Mouse (Mus musculus) heart, adult 2 months (tissue): ENCODE measurements around the gene Nenf. TPM values are rescaled to one million over a fixed set of nuclear protein-coding genes. Genes with fewer than 3 reads are reported as not detected.

Experiments used
- DNase-seq, 2 experiments: peaks; one replicate each; pipeline ENCODE4 v3.0.0; 2021
- H3K27ac ChIP-seq: fragments of 200-600 bp; 2 replicates; pipeline ENCODE4 v1.8.1; 2022
- H3K27me3 ChIP-seq: fragments of 200-500 bp; 2 replicates; pipeline ENCODE4 v1.6.1; 2012; ENCODE audit warnings: mild to moderate bottlenecking, low read length, inconsistent platforms, mixed read lengths; ENCODE audit not compliant: control insufficient read depth, insufficient read depth
- H3K36me3 ChIP-seq: fragments of 200-500 bp; 2 replicates; pipeline ENCODE4 v1.6.1; 2012; ENCODE audit warnings: low read length, inconsistent platforms; ENCODE audit not compliant: control insufficient read depth, insufficient read depth
- H3K4me1 ChIP-seq: fragments of 200-500 bp; 2 replicates; pipeline ENCODE4 v1.6.1; 2011; ENCODE audit warnings: low read length; ENCODE audit not compliant: control insufficient read depth, insufficient read depth
- H3K4me3 ChIP-seq: fragments of 200-600 bp; 2 replicates; pipeline ENCODE4 v1.8.1; 2022
- H3K79me2 ChIP-seq: fragments of 200-500 bp; replicated peaks from 2 replicates; pipeline ENCODE4 v1.6.1; 2012; ENCODE audit warnings: mild to moderate bottlenecking, inconsistent platforms, low read length, moderate library complexity, mixed read lengths; ENCODE audit not compliant: control insufficient read depth, insufficient read depth
- H3K9ac ChIP-seq: fragments of 200-500 bp; 2 replicates; pipeline ENCODE4 v1.6.1; 2012; ENCODE audit warnings: low read depth, mild to moderate bottlenecking, control low read depth, inconsistent platforms, low read length, mixed read lengths
- CTCF ChIP-seq: fragments of 200-600 bp; IDR thresholded peaks from 2 replicates; pipeline ENCODE4 v1.8.1; 2022; ENCODE audit warnings: antibody characterized with exemption, mild to moderate bottlenecking, moderate library complexity
- EP300 ChIP-seq: fragments of 200-500 bp; IDR thresholded peaks from 2 replicates; pipeline ENCODE4 v1.6.1; 2011; ENCODE audit warnings: low read depth, low read length, control low read depth; ENCODE audit not compliant: insufficient read depth
- POLR2A ChIP-seq: fragments of 200-500 bp; IDR thresholded peaks from 2 replicates; pipeline ENCODE4 v1.6.1; 2011; ENCODE audit warnings: mild to moderate bottlenecking, low read depth, low read length, control low read depth; ENCODE audit not compliant: insufficient read depth
- WGBS: fragments of 180-500 bp; shearing (Covaris S2); methylation state at CpG from one replicate; pipeline ENCODE4 v1.1.7; 2018; 5-methylcytosine and 5-hydroxymethylcytosine counted together
- intact Hi-C: fragments of 180-260 bp; cut with DNase I; formaldehyde crosslinking; loops from one replicate; pipeline ENCODE4 v1.15.1; 2025
- polyA plus RNA-seq: library from polyadenylated mRNA; depleted of rRNA; stranded (reverse); fragments of >200 nt; gene quantifications from 2 replicates; pipeline ENCODE4 v1.2.3, GENCODE M21; 2012
- total RNA-seq, 2 experiments: library from RNA; stranded (reverse); gene quantifications; 2 replicates each; pipeline ENCODE4 v1.2.3; 2021

Gene Nenf
- total and polyA plus RNA-seq, 3 experiments = 95.9 to 182 (median 107) TPM

DNA sequence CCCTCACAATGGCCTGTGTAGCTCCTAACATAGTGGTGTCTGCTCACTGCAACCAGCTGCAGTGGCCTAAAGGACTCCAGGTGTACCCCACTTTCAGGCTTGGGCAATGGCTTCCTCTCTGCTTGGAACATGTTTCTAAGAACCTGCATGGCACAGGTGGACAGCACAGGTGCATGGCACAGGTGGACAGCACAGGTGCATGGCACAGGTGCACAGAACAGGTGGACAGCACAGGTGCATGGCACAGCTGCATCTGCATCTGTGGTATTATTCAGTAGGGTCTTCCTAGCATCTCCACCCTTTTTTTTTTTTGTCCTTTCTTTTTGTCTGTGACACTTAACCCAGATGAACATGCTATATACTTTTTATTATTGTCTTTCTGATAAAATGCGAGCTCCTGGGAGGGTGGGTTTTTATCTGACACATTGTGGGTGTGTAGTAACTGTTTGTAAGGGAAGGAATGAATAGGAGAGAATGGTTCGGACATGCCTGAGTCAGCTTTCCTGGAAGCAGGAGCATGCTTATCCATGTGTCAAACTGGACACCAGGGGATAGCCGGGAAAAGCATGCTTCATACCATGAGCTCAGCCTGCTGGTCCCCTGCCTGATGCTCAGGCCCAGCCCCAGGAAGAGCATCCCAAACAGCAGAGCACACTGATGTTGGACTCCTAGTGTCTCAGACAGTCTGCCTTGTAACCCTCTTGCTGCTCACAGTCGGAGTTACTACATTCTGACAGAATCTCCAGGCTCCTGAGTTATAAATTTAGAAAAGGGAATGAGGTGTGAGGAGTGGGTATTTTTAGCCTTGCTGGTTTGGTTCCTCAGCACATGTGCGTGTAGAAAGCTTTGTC, 49.0 kb downstream of the Nenf start:
- intact Hi-C loops = no loop called here
- peaks cover 4% of the 10 kb centered on the region; the same call in 1 of the 2 replicates for H3K4me1 ChIP-seq
- no peaks in the 10 kb centered on the region for H3K36me3 ChIP-seq
- no peaks in the 10 kb centered on the region for H3K27me3 ChIP-seq
- H3K9ac ChIP-seq = peak overlapping the region; percentile 19; the same call in 1 of the 2 replicates
- H3K4me3 ChIP-seq = no peak overlapping the region
- H3K79me2 ChIP-seq = no peaks in the 10 kb centered on the region
- TF ChIP-seq CTCF (no peak), POLR2A (no peak)
- H3K27ac ChIP-seq = no peak overlapping the region
- WGBS = 36% methylated on average over 5 of the region's 5 CpGs
- no peak for DNase-seq

- TF ChIP-seq CTCF = no peak
- no peak for TF ChIP-seq EP300
- H3K4me1 ChIP-seq = peaks cover 4% of the 10 kb centered on the region; the same call in 1 of the 2 replicates
- intact Hi-C loops = no loop called here
- H3K9ac ChIP-seq = no peak overlapping the region
- H3K79me2 ChIP-seq = no peaks in the 10 kb centered on the region
- no peaks in the 10 kb centered on the region for H3K36me3 ChIP-seq
- H3K27ac ChIP-seq = no peak overlapping the region
- H3K4me3 ChIP-seq = no peak overlapping the region
- no peak for DNase-seq
- WGBS = 62% methylated on average over 5 of the region's 5 CpGs
- H3K27me3 ChIP-seq = no peaks in the 10 kb centered on the region
Measured at GRCm38 (mm10) chr1:191267856-191268255, 50.1 kb downstream of the Nenf start.

- peaks cover 4% of the 10 kb centered on the region; the same call in 1 of the 2 replicates for H3K4me1 ChIP-seq
- H3K36me3 ChIP-seq = no peaks in the 10 kb centered on the region
- no peak overlapping the region for H3K4me3 ChIP-seq
- H3K27ac ChIP-seq = no peak overlapping the region
- no peak overlapping the region for H3K9ac ChIP-seq
- TF ChIP-seq CTCF (no peak), POLR2A (no peak), EP300 (no peak)
- WGBS = 96% methylated on average over 5 of the region's 5 CpGs
- no peaks in the 10 kb centered on the region for H3K79me2 ChIP-seq
- H3K27me3 ChIP-seq = no peaks in the 10 kb centered on the region
- DNase-seq = no peak
- intact Hi-C loops = no loop called here
Measured at GRCm38 (mm10) chr1:191267162-191267561, 50.8 kb downstream of the Nenf start.

DNA sequence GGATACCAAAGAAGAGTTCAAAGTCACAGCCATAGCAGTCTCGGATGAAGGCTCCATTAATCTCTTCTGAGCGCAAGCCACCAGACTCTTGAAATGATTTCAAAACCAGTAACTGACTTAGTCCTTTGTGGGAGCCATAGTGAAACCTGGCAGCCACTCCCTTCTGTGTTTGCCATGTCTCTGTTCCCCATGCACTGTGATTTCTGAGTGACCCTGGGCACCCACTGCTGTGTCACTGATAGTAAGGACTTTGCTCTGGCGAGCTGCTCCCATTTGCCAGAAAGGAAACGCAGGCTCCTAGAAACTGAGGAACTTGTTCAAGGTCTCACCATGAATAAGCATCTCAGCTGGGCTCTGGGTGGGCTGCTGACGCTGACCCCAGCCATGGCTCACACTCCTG, 54.5 kb downstream of the Nenf start:
- no peak overlapping the region for H3K9ac ChIP-seq

GRCm38 (mm10) chr1:191261861-191262260, 56.1 kb downstream of the Nenf start:
- no peak overlapping the region for H3K27ac ChIP-seq
- WGBS = 76% methylated on average over 6 of the region's 6 CpGs
- H3K36me3 ChIP-seq = no peaks in the 10 kb centered on the region
- TF ChIP-seq EP300 (no peak), POLR2A (no peak), CTCF (no peak)
- no peak for DNase-seq
- no peaks in the 10 kb centered on the region for H3K27me3 ChIP-seq
- no peaks in the 10 kb centered on the region for H3K79me2 ChIP-seq
- no peak overlapping the region for H3K9ac ChIP-seq
- intact Hi-C loops = no loop called here
- H3K4me1 ChIP-seq = peaks cover 16% of the 10 kb centered on the region
- H3K4me3 ChIP-seq = no peak overlapping the region

More for the DNA sequence above, 54.5 kb downstream of the Nenf start:
- Histone ChIP-seq H3K4me1 (peaks cover 7% of the 10 kb centered on the region), H3K36me3 (no peaks in the 10 kb centered on the region), H3K27ac (no peak overlapping the region), H3K4me3 (no peak overlapping the region), H3K79me2 (no peaks in the 10 kb centered on the region), H3K27me3 (no peaks in the 10 kb centered on the region)
- no peak for TF ChIP-seq CTCF
- no peak for TF ChIP-seq POLR2A
- WGBS = 84% methylated on average over 5 of the region's 5 CpGs
- intact Hi-C loops = no loop called here
- no peak for DNase-seq

DNA sequence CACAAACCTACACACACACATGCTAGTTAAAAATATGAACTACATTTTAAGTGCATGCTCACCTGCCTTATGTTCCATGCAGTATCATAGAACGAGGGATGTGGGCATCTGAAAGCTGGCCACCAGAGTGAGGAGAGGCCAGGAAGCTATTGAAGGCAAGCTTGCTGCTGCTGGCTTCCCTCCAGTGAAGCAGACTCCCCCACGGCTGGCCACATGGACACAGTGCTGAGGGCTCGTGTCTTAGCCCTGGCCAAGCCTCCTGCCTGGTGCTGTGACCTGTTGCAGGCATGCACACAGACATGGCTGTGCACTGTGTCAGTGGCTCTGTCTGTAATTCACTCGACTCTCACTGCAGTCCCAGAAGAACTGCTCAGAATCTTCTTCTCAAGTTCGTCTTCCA, 58.3 kb downstream of the Nenf start:
- H3K27ac ChIP-seq = no peak overlapping the region
- 45% methylated on average over 5 of the region's 5 CpGs for WGBS
- H3K4me3 ChIP-seq = no peak overlapping the region
- no peak for TF ChIP-seq EP300
- TF ChIP-seq CTCF = no peak
- no peak for TF ChIP-seq POLR2A
- intact Hi-C loops = no loop called here
- H3K79me2 ChIP-seq = no peaks in the 10 kb centered on the region
- no peaks in the 10 kb centered on the region for H3K36me3 ChIP-seq
- peaks cover 16% of the 10 kb centered on the region for H3K4me1 ChIP-seq
- H3K9ac ChIP-seq = no peak overlapping the region
- no peak for DNase-seq
- H3K27me3 ChIP-seq = no peaks in the 10 kb centered on the region
